Mouse (Mus musculus) CD4-positive, CD25-positive, alpha-beta regulatory T cell, adult 2 months (primary cell): ENCODE measurements around the gene Rassf8.

Experiments
- DNase-seq: peaks from one replicate; pipeline ENCODE4 v3.0.0-alpha.2; 2012; ENCODE audit warnings: low read depth, low spot score

Gene Rassf8

DNA sequence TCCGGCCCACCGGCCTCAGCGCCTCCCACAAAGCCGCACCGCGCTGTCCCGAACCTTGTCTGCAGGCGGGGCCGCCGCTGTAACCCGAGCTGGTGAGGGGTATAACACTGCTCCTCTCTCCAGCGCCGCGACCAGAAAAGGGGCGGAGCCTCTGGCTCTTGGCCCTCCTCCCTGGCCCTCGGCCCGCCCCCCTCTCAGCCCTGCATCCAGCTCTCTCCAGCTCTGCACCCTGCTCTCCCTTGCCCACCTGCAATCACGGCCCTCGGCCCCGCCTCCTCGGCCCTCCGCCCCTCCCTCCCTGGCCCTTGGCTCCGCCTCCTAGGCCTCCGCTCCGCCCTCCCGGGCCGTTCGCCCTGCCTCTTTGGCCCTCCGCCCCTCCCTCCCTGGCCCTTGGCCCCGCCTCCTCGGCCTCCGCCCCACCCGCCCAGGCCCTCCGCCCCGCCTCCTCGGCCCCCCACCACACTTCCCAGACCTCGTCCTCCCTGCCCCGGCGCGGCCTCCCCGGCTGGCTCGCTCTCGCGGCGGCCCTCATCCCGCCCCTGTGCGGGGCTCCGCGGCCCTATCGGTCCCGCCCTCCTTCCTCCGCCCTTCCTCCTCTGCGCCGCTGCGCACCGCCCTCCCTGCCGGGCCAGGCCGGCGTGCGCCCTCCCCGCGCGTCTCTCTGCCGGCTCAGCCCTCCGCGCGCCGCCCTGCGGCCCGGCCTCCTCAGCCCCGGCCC is at the start of gene Rassf8:
Gene Rassf8, plus strand, starts transcription at position 617 of the 718 bp plus-strand sequence.
- DNase-seq, result peak; percentile 86

DNA sequence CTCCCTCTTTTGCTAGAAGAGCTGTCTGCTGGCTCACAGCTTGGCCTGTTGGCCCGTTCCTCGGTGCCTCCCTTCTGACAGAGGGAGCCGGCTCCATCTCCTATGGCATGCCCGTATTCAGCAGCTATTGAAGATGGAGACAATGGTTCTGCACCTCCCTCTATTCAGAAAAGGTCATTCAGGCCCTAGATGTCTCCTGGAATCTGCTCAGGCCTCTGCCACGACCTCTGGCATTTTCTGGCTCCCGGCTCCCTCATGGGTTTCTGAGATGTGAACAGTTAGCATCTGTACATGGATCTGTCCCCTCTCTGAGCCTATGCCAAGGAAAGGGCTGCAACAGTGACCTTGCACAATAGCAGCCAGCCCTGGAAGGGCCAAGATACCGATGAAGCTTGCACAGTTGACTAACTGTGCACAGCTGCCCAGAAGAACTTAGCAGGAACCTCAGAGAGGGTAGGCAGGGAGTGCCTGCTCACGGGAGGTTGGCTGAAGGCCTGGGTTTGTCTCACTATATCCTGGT is 45.5 kb upstream of the Rassf8 start:
- DNase-seq, result no peak

DNA sequence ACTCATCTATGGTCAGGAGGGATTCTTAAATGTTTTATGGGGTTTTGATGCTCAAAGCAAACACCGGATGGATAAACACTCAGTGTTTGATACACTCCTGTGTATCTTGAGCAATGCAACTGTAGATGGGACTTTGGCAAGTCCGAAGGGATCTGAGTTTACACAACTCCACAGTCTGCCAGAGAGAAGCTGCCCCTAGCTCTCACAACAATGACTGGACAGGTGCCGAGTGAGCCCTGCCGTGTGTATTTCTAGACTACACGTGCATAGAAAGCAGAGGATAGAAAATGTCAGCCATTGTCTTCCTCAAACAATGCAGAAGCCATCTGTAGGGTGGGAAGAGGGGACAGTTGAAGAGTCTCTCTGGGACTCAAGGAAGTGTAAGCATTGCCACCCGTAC is 42.9 kb upstream of the Rassf8 start:
- DNase-seq, result no peak

DNA sequence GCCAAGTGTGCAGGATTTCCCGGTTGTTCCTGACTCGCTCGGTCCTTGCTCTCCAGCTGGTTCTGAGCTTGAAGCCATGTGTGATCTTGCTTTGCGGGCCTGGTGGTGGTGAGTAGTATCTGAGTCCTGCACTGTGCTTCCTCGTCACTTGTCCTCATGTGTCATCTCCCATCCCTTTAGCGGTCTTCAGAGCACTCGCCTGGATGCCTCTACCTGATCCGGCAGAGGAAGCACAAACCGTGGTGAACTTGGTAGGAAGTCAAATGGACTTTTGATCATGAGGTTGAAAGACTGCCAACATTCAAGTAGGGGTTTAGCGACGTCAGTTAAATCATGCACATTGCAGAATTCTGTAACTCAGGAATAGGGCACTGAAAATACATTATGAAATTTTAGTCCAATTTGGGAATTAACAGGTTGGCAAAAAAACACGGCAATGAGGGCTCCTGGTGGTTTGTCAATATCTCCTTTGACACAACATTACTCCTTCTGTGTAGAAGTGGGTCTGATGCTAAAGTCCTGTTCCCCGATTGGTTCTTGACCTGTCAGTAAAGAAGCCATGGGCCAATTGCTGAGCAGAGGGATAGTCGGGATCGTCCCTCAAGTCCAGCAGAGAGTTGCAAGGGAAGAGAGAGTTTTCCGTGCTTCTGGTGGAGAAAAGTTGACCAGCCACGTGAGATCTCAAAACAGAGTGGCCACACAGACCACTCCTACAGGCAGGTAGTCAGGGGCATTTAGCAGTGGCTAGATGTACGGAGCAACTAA is 36.4 kb upstream of the Rassf8 start:
- DNase-seq, result no peak

DNA sequence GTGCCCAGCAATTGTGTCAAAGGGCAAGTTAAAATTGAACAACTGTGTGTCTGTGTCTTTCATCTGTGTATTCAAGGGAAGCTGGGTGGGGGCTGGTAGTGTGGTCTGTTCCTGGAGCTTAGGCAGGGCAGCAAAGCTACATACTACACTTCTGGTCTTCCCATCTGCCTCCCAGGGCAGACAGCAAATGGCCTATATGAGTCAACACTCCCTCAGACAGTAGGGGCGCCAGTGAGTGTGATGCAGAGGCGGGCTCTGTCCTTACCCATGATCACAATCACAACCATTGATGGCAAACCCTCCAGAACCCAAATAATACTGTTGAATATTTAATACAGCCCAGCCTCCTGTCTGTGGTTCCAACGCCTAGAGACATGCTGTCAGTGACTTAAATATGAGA is 35.8 kb upstream of the Rassf8 start:
- DNase-seq, result no peak

DNA sequence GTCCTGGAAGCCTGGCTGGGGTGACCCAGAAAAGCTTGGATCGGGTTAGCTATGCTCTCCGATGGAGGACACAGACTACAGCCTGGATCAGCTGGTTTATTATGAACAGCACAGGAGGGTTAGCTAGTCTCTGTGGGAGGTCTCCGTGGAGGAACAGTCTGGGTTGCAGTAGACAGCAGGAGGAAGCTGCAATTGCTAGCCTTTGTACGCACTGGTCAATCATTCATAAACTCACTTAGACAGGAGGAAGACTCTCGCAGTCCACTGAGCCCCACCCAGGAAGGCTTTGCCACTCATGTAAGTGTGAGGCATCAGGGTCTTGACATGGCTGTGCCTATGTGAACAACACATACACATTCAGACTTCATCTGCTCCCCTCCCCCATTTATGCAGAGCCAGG is 35.2 kb upstream of the Rassf8 start:
- no peak for DNase-seq

DNA sequence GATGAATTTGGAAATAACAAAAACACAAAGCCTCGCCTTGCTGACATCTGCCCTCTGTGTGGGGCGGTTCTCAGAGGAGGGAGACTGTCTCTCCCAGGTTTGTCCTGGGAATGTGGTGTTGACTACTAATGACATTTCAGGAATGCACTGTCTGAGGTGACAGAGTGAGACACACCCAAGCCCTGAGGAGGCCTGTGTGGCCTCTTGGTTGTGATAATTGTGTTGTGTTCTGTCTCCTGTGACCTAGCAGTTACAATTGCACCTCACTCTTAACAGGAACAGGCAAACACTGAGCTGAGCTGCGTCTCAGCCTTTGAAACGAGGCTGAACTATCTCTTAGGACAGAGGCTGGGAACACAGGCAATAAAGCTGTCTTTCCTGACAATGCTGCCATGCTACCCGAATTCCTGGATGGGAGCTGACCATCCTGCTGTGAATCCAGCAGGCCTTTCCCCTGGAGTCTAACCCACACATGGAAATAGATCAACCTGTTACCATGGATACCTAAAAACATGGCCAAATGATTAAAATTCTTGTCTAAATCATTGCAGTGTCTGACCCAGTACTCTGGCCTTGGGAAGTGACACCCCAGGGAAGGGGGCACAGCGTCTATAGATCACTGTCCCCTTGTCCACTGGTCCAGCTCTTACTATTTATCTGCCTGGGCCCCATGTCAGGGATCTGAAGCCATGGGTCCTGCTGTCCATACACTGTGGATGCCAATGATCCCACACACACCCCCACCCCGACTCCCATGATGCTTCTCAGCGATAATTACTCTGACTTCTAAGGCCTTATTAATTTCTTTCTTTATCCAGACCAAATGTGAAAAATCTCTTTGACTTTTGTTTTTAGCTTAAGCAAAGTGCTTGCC is 33.1 kb upstream of the Rassf8 start:
- DNase-seq, result no peak

DNA sequence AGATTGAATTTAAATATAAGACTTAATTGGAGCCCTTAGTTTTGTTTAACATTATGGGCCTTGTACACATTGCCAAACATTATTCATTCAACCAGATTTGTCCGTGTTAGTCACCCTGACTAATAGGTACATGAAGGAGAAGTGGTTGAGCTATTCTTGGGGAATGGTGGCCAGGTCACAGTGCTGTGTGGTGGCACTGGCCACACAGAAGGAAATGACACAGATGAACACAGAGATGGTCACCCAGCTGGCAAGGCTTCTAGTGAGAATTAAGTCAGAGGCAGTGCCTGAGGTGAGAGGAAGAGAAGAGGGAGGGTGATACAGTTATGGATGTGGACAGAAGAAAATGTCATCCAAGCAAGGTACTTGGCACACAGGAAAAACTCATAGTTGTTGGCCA is 32.4 kb upstream of the Rassf8 start:
- no peak for DNase-seq

DNA sequence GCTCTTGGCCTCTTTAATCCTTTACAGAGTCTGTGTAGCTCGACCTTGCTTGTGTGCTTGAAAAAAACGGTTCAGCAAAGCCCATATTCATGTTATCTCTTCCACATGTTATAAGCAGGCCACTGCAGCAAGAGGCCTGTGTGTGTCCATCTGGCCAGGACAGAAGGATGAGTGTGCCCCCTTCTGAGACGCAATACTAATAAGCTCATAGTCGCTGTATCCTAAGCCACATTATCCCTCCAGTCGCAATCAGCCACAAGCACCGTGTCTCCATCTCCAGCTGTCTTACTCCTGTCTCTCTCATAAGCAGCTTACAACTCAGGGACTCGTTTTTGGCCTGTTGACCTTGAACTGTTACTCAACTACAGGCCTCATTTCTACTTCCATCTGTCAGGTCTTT is 24.0 kb upstream of the Rassf8 start:
- DNase-seq, result no peak

DNA sequence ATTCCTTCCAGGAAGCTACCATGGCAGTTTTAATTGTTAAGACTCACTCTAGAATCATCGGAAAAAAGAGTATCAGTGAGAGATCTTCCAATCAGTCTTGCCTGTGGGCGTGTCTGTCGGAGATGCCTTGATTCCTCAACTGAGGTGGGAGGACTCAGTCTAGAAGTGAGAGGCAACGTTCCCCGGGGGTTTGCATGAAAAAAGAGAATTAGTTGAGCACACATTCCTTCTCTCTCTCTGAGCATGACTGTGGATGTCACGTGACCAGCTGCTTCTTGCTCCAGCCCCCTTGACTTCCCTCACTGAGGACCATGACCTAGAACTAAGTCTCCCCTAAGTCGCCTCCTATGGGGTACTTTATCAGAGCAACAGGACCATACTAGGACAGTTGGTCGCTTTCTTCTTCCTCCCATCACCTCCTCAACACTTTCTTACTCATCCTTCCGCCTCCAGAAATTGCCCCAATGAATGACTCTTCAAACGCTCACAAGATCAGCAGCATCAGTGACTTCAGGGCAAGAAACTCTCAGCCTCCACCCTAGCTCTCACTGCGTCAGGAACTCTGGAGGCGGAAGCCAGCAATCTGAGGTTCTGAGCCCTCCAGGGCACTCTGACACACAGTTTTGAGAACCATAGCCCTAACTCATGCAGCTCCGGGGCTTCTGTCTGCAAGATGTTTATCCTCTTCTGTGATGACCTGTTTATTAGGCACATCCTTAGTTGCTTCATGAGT is 23.3 kb upstream of the Rassf8 start:
- no peak for DNase-seq

DNA sequence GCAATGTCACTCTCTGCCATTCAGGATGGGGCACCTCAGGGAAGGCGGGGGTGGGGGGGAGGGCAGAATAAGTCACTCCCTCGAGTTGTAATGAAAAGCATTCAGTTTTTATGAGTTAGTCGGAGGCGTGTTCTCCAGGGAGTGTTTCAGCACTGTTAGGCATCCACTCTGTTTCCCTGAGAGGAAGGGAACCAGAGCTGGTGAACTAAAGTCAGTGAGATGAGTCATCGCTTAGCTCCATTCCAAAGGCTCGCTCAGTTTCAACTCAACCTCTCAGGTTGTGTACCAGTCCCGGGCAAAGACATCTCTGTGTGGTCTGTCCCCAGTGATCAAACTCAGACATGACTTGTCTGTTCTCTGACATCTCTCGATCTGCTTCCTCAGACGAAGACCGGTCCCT is 20.7 kb upstream of the Rassf8 start:
- DNase-seq, result no peak

DNA sequence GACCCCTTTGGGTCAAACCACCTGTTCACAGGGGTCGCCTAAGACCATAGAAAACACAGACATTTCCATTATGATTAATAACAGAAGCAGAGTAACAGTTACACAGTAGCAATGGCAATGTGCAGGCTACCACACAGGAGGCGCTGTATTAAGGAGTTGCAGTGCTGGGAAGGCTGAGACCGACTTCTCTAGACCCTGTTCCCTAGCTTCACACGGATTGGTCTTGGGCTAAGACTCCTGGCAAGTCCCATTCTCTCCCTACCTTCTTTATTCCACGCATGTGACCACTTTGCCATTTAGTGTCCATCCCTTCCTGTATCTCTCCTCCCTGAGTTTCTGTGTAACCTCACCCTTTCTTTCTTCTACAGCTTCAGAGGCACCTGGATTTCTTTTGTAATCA is 19.6 kb upstream of the Rassf8 start:
- no peak for DNase-seq

DNA sequence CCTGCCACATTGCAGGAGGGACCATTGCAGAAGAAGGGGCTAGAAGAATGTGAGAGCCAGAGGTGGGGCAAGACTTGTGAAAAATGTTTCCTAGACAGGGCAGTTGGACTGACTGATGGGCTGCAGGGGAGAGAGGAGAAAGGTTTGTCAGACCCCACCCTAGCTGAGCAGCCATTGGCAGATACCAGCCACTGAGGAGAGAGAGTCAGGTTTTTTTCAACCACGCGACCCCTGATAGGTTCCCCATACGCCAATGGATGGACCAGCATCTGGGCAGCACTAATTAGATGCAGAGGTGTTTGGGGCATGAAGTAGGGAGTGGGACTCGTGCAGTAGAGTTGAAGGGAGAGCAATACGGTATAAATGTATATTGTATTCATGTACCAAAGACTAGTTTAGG is 13.7 kb upstream of the Rassf8 start:
- DNase-seq, result no peak

DNA sequence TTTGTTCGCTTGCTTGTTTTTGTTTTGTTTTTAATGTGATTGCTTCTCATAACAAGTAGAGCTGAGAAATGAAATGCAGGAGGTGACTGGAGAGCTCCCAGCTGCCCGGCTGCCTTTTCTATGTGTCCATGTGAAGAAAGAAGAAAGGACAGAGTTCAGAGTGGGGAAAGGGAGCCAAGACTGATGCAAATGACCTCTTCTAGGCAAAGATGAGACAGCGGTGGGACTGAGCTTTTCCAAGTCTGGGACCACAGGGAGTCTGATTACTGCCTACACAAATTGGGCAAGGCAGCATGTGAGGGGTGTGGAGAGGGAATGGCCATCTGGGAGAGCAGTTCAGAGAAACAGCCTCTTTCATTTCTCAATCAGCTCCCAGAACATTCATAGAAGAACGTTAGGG is 13.3 kb upstream of the Rassf8 start:
- DNase-seq, result no peak

DNA sequence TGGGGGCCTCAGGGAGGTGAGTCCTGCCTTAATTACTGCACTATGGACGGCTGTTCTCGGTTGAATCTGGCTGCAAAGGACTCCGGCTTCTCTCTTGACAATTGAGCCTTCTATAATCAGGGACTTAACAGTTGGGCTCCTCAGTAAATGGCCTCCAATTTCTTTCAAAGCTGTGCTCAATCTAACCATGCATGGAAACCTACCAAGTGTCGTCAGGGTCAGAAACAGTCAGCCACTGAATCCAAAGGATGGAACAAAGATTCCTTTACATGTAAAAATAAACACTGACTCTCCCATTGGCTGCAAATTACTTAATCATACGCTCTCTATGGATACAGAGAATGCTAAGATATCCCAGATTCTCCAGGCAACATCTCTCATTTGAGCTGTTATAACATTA is 12.6 kb upstream of the Rassf8 start:
- DNase-seq, result no peak

DNA sequence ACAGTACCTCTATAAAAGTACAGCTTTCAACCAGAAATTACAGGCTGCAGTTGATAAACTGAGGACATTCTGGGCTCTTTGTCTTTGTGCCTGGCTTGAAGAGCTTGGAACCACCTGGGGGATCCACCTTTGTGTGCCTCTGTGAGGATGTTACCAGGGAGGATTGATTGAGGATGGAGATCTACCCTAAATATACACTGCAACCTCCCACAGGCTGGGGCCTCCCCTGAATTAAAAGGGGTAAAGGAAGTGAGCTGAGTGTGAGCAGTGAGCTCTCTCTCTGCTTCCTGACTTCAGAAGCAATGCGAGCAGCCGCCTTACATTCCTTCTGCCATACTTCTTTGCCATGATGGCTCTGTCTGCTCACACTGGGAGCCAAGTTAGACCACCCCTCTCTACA is 10.4 kb upstream of the Rassf8 start:
- peak; percentile 24 for DNase-seq

DNA sequence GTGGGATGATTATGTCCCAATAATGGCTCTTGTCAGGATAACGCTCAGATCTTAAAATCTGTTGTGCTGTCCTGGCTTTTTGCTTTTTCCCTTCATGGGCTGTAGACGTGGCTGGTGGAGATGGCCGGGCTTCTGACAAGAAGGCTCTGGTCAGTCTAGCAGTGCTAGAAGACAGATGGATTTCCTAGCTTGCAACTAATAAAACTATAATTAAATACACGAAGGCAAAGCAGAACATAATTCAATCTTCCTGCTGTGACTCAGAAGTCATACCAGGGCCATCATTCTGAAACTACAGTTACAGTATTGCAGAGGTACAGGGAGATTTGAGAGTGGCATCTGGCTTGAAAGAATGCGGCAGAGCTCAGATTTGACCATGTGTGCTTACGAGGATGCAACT is 7.3 kb upstream of the Rassf8 start:
- DNase-seq, result no peak

DNA sequence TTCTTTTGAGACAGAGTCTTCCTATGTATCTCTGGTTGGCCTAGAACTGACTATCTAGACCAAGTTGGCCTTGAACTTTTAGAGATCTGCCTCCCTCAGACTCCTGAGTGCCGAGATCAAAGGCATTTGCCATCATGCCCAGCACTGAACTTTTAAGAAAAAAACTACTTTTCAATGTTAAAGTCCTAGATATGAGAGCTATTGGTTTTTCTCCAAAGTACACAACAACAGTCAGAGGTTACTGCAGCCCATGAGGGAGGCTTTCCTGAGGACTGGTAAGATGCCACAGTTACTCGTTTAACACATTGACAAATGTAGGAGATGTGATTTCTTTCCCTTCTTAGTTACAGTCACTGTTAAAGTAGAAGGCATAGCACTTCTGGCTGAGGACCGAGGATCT is 6.5 kb upstream of the Rassf8 start:
- no peak for DNase-seq

DNA sequence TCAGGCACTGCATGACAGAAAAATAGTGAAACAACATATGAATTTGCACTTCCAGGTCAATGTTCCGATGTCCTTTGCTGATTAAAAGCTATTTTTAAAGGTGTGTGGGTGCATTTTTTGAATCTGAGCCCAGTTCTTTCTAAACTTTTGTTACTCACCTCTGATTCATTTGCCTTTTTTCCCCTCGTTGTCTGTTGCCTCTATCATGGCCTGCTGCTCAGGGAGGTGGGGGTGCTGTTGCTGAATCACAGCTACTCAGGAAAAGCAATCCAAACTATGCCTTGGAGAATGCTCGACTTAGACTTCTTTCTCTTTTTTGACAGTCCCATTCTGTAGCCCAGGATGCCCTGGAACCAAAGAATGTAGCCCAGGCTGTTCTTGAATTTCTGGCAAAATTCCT is 1.3 kb upstream of the Rassf8 start:
- no peak for DNase-seq

DNA sequence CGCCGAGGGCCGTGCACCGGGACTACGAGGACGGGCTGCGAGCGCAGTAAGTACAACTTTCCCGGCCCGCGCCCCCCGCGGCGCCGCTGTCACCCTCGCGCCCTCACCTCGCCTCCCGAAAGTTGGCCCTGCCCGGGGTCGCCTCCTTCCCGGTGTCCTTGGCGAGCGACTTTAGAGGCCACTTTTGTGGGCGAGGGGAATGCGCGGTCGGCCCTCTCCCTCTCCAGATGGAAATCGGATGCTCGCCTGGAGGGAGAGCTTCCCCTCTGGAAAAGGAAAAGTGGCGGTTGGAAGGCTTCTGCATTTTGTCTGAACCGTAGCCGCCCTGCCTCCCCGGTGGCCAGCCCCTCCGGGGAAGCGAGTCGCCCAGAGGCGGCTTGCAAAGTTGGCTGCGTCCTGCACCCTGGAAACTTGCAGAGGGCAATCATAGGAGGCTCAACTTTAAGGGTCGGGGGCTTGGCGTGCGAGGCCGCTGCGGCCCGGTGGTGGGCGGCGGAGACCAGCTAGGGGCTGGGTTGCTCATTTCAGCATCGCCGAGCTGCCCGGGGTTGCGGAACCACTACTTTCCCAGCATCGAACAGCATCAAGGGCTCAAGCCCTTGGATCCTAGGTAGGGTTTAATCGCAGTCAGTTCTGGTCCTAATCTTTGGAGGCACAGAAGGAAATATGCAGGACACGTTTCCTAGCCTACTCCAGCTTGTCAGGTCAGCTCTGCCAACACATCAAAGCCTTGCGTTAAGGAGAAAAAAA is 548 bp downstream of the Rassf8 start:
- DNase-seq, result peak; percentile 32
